Mouse (Mus musculus) lung, postnatal 14 days (tissue): ENCODE measurements around the gene Map2k6.

Experiments
- DNase-seq: peaks from one replicate; pipeline ENCODE4 v3.0.0; 2021

Gene Map2k6

DNA sequence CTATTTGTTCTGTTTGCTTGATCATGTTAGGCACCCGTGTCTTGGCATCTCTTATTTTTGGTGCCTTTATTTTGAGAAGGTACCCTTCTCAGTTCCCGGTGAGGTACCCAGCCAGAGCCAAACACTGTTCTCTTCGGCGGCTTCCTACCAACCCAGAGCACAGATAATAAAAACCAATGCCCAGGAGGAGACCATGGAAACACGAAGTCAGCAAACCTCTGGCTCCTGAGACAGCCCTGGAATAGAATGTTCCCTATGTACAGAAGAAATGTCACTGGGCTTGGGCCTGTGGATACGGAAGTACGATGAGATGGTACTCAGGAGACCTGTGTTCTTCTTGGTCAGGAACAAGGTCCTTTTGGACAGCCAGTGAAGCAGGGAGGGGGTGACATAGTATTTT is 89.4 kb downstream of the Map2k6 start:
- no peak for DNase-seq

- DNase-seq: no peak
Measured at GRCm38 (mm10) chr11:110495323-110496060, 96.6 kb downstream of the Map2k6 start.

GRCm38 (mm10) chr11:110496061-110496446 is 97.1 kb downstream of the Map2k6 start:
- peak; percentile 55 for DNase-seq

GRCm38 (mm10) chr11:110497743-110498142 is 98.8 kb downstream of the Map2k6 start:
- DNase-seq: no peak

- DNase-seq: peak; percentile 25
Measured at GRCm38 (mm10) chr11:110498651-110499213, 99.8 kb downstream of the Map2k6 start.

GRCm38 (mm10) chr11:110502937-110503670 is 104.2 kb downstream of the Map2k6 start:
- DNase-seq: no peak

- no peak for DNase-seq
Measured at GRCm38 (mm10) chr11:110511466-110511865, 112.5 kb downstream of the Map2k6 start.

DNA sequence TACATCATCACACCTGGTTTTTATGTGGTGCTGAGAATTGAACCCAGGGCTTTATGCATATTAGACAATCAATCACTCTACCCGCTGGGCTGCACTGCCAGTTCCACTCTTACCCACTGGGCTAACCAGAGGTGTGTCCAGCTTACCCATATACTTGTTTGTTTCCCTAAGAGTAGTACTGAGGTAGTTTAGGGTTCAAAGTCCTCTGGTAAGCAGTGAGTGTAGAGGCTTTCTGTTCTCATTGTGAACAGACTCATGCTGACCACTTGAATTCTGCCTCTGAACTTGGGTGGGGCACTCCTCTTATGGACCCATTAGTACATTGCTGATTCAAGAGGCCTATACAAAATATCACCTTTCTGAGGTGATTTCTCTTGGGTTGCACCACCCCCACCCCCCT is 119.7 kb downstream of the Map2k6 start:
- no peak for DNase-seq

- DNase-seq: no peak
Measured at GRCm38 (mm10) chr11:110522906-110523305, 124.0 kb downstream of the Map2k6 start.

DNA sequence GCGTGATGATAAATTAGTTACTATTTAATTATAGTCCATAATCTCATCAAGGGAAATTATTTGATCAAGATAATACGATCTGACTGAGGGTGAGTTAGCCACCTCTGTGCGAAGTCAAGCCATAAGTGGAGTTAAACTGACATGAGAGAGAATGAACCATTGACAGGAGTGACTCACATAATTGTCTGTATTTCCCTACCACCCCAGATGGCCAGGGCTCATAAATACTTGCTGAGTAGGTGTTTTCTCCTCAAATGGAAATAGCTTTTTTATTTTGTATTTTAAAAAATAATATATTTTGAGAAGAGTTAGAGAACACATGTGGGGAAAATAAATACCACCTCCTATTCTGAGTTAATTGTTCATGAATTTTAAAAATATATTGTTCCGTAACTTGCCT is 127.2 kb downstream of the Map2k6 start:
- DNase-seq: no peak

DNA sequence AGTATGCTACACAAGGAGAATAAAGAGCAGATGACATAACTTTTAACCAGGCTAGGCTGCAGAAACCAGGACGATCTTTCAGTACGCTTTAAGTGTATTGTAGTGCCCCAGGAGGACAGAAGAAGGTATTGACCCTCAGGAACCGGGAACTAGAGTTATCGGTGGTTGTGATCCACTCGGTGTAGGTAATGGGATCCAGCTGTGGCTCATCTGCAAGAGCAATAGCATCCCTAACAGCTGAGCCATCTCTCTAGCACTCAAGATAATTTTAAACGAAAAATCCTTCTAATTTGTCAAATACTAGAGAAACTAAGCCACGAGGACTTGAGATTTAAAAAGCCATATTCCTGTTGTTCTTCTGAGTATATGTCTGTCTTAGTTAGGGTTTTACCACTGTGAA is 132.2 kb downstream of the Map2k6 start:
- DNase-seq: no peak

- no peak for DNase-seq
Measured at GRCm38 (mm10) chr11:110534856-110535255, 135.9 kb downstream of the Map2k6 start.

GRCm38 (mm10) chr11:110536533-110536932 is 137.6 kb downstream of the Map2k6 start:
- no peak for DNase-seq

GRCm38 (mm10) chr11:110537602-110538001 is 138.7 kb downstream of the Map2k6 start:
- peak; percentile 77 for DNase-seq

DNA sequence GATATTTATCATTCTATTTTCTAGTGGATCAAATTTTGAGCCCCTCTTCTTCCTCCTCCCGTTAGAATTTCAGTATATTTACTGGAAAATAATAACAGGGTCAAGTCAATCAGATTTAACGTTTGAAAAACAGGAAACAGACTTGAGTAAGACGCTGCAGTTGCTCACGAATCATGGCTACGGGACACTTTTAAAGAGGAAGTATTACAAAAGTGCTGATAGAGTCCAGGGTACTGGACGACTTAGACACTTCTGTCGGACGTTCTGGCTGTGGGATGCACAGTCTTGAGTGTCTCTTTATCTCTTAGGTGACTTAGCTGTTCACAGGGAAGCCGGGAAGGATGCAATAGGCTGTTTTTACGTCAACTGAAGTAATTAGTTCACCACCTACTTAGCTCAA is 139.3 kb downstream of the Map2k6 start:
- no peak for DNase-seq

- DNase-seq: no peak
Measured at GRCm38 (mm10) chr11:110541933-110542332, 143.0 kb downstream of the Map2k6 start.

DNA sequence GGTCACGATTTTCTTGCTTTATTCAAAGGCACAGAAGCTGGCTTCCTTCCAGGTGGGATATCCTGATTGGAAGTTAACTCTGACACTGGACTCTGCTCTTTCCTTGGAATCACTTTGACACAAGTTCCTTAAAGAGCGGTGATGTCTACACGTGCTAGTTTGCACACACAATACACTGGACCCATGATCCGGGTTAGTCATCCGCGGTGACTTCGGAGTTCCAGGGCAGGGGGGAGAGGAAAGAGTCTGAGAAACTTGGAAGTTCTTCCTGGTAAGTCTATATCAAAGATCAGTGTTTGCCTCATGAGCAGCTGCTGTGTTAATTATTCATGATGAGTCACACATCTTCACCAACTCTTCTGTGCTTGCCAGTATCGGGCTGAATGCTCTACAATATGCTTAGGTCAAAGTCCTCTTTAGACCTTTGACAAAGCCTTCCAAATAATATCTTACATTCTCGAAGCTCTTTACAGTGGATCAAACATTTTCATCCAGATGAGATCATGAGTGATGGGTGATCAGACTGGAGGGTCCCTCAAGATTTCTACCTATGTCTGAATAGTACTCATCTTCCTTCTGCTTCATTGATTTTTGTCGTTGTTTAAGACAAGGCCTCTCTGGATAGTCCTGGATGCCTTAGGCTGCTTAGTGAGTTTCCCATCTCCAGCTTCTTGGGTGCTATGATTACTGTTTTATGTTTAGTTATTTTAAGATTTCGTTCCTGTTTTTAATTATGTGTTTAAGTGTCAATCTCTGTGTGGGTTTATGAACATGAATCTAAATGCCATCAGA is 145.7 kb downstream of the Map2k6 start:
- no peak for DNase-seq

DNA sequence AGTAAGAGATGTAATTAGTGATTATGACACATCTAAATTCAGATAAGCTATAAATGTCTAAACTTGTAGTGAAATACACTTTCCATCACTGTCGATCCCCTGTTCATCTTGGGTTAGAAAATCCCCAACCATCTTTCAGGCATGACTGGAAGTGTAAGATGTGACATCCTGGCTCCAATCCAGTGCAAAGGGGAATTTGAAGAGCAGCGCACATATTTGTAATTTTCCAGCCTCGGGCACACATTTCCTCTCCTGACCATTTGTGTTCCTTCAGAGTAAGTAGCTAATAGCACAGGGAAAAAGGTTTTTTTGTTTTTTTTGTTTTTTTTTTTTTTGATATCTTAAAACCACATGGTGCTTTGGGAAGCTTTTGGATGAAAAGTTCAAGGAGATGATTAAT is 146.5 kb downstream of the Map2k6 start:
- no peak for DNase-seq

DNA sequence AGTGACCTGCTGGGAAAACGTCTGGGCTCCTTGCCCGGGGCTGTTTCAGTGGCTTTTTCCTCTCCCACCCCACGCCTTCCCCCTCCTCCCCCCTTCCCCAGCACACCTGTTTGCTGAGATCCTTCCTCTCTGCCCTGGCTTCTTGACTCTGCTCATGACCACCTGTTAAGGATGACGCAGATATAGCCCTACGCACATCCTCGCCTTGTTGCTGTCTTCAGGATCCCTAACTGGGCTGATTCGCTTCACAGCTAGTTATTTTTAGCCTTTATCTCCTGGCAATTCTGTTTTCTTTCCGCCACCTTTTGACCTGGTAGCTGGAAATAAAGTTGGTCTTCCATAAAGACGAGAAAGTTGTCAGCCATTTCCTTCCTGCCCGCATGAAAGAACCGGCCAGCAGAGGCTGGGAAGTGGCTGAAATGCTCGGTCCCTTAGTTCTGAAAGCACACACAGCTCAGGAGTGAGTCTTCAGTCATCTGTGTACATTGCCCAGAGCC is 152.6 kb downstream of the Map2k6 start:
- DNase-seq: no peak

DNA sequence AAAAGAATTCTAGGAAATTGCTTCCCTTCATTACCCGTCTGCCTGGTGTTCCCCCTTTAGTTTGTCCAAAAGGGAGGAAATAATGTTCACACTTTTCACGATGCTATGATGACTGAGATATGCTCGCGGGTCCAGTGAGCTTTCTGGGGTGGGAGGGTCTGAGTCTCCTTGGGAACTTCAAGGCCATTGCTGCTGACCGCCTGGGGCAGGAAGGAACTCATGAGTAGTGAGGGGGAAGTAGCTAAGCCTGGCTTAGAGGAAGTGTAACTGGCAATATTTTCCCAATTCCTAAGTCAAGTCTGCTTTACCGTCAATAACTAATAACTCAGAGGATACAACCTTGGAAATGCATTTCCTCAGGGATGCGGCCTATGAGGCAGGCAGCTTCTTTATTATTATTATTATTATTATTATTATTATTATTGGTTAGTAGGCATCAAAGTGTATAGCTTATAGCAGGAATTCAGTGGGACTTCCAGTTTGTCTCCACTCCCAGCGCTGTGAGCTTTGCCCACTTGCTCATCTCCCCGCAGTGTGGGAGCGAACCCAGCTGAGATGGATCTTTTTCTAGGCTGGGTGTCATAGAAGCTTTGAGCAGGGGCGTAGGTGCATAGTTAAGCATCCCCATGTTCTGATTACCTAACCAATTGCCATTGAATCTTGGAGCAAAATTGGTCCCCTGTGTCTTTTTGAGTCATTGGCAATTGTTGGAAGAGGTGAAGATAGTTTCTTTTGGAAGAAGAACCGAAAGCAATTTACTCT is 163.6 kb downstream of the Map2k6 start:
- no peak for DNase-seq

GRCm38 (mm10) chr11:110563272-110563671 is 164.3 kb downstream of the Map2k6 start:
- no peak for DNase-seq

GRCm38 (mm10) chr11:110563801-110564200 is 164.9 kb downstream of the Map2k6 start:
- DNase-seq: no peak
